Mouse (Mus musculus) liver (tissue): Measurements from ENCODE around the gene Gltpd2.

Experiments used
- DNase-seq: peaks from one replicate; pipeline ENCODE4 v3.0.0-alpha.2; 2020; ENCODE audit warnings: mixed read lengths

The Gltpd2 gene

DNA sequence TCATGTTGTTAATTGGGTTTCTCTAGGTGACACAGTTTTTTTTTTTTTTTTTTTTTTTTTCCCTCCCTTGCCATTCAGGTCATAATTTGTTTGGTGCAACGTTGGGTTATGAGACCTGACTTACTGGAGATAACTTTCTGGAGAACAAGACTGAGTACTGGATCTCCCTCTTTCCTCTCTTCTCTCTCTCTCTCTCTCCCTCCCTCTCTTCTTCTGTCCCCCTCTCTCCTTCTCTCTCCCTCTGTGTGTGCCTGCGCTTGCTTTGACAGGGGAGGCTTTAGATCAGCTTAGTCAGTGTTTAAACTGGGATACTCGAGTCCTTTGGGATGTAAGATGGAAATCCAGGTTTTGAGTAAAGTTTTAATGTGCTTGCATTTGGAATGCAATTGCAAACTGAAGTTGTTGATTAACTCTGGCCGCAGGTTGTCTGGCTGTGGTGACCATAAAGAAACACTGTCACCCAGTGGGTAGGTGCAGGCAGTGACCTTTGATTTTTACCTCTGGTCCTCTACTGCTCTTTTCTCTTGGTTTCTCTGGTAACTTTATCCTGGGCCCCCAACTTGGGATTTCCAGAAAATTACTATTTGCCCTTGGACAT lies 45.4 kb downstream of the Gltpd2 start:
- no peak for DNase-seq

DNA sequence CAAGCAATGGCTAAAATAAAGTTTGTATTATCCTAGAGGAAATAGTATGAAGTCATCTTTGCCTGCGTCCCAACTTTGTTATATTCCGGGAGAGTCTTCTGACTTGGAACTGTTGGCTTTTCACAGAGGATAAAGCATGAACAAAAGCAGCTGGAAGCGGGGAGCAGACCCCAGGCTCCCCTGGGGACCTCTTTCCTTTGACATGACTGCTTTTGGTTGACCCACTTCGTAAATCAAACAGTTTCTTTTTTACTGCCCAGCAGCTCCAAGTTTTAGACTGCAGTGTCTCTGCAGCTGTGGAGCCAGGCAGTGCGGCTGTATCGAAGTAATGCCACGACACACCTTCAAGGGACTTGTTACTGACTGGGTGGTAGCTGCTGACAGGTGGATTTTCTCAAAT lies 47.6 kb downstream of the Gltpd2 start:
- no peak for DNase-seq
